8 mouse cellular contexts compared by ENCODE assay signal in the genomic region with DNA sequence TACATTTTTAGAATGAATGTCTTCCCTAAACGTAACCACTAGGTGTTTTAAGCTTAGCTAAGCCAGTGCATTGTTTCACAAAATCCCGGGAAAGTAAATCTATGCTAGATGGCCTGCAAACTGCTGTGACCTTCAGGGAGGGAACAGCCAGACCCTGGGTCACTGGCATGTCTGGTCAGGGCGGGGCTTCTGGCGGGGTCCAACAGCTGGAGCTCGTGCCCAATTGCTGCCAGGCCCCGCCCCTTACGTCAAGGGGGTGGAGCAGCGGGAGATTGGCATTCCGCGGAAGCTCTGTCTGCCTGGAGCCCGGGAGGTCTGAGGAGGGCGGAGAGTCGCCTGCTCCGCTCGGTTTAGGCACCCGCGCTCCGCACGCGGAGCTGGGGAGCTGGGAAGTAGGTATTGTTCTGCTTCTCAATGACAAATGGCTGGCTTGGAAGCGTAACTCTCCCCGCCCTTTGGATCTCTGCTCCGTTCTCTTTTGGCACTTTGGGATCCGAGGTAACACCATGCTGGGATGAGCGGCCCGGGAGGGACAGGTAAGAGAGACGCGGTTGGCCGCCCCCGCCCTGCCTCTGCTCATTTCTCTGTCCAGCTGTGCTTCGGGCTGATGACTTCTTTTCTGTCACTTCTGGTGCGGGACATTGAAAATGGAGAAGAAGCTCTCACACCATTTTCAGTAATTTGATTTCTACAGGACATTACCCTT. TPM values are rescaled to one million over a fixed set of nuclear protein-coding genes. Genes with fewer than 3 reads are reported as not detected.
A peak's percentile ranks its signal among the peaks of the same experiment; 100 is the strongest.
DNase-seq lines count a peak whose midpoint lies in the region; ATAC-seq lines count a peak whose summit lies in the region.

No protein-coding gene starts in this region.

- no peaks in the 10 kb centered on the region for H3K27me3 ChIP-seq in heart, embryonic 10.5 days (ENCODE audit: insufficient read depth, poor library complexity, severe bottlenecking)
- no peaks in the 10 kb centered on the region for H3K27me3 ChIP-seq in kidney, embryonic 15.5 days

- peak overlapping the region; percentile 76 for H3K4me2 ChIP-seq in kidney, embryonic 15.5 days

- peak; percentile 100 for ATAC-seq in erythroblast, adult 5-6 weeks (replicated peaks; ENCODE audit: low FRiP score, poor library complexity, severe bottlenecking)
- ATAC-seq in kidney, embryonic 15.5 days (replicated peaks; ENCODE audit: low FRiP score), result peak; percentile 99
- peak; percentile 95 for ATAC-seq in monocyte, adult 5-6 weeks (replicated peaks; ENCODE audit: insufficient number of reproducible peaks, low FRiP score, low TSS enrichment, poor library complexity, severe bottlenecking)

- no peaks in the 10 kb centered on the region for H3K36me3 ChIP-seq in heart, embryonic 10.5 days
- H3K36me3 ChIP-seq in kidney, embryonic 15.5 days, result no peaks in the 10 kb centered on the region

- no peaks in the 10 kb centered on the region for H3K9me3 ChIP-seq in heart, embryonic 10.5 days
- H3K9me3 ChIP-seq in kidney, embryonic 15.5 days (replicated peaks), result no peaks in the 10 kb centered on the region

- peak overlapping the region; percentile 84 for H3K27ac ChIP-seq in heart, embryonic 10.5 days
- peak overlapping the region; percentile 84 for H3K27ac ChIP-seq in kidney, embryonic 15.5 days

- peaks cover 11% of the 10 kb centered on the region for H3K4me1 ChIP-seq in heart, embryonic 10.5 days
- peaks cover 11% of the 10 kb centered on the region for H3K4me1 ChIP-seq in kidney, embryonic 15.5 days

- under 1% methylated on average over 32 of the region's 32 CpGs for WGBS in heart, embryonic 10.5 days
- WGBS in kidney, embryonic 15.5 days, result under 1% methylated on average over 32 of the region's 32 CpGs

- DNase-seq in B cell, adult 2 months, result peak; percentile 92
- DNase-seq in brain, adult 2 months (ENCODE audit: low read depth, low spot score), result peak; percentile 92
- peak; percentile 97 for DNase-seq in heart, embryonic 10.5 days (ENCODE audit: low spot score)
- peak; percentile 97 for DNase-seq in liver
- peak; percentile 91 to 93 for DNase-seq in spleen, postnatal 4 days (ENCODE audit: low spot score in 2 of 2)

- peak overlapping the region; percentile 74 for H3K4me3 ChIP-seq in heart, embryonic 10.5 days
- H3K4me3 ChIP-seq in kidney, embryonic 15.5 days (replicated peaks), result peak overlapping the region; percentile 69

- H3K9ac ChIP-seq in kidney, embryonic 15.5 days, result peak overlapping the region; percentile 49

RNA-seq across cellular contexts. Expression of a gene that starts 35.2 kb away (rescaled TPM):
- 57.1 and 66.7 TPM in 2 replicates for total RNA-seq in erythroblast, adult 5-6 weeks (2015; ENCODE audit: low replicate concordance)
- 28.7 and 59.9 TPM in 2 replicates for total RNA-seq in erythroblast, adult 5-6 weeks (2017; ENCODE audit: low replicate concordance)
- polyA plus RNA-seq in heart, embryonic 10.5 days (2016; fragmentation: Nextera tagmentation; extraction: Ambion mirVana), result 117 and 133 TPM in 2 replicates
- polyA plus RNA-seq in kidney, embryonic 15.5 days (2015; fragmentation: Nextera tagmentation; extraction: Ambion mirVana), result 136 and 166 TPM in 2 replicates
- total RNA-seq in monocyte, adult 5-6 weeks (2017), result 127 to 252 TPM (median 176 TPM) in 3 replicates

Comparison
In these comparisons a context has a peak if more than half of its experiments do, and no peak if none do; other contexts are left out.
1. Peak in every context shown above with its lines: DNase-seq, ATAC-seq, H3K4me3 ChIP-seq and H3K27ac ChIP-seq.